Mouse (Mus musculus): ENCODE measurements around the gene Gpr68.

GRCm38 (mm10) chr12:100909765-100910164 is 1.8 kb upstream of the Gpr68 start:
- no peak for TF ChIP-seq POLR2A (IDR thresholded peaks at IDR 0.05; ENCODE audit: borderline replicate concordance, low read depth, low read length)
- no peak for TF ChIP-seq CTCF (IDR thresholded peaks at IDR 0.05; ENCODE audit: low read depth, low read length)
